Mouse (Mus musculus) brown adipose tissue, adult 24 weeks (tissue): Measurements from ENCODE around the gene Zfp639. TPM values are rescaled to one million over a fixed set of nuclear protein-coding genes. Genes with fewer than 3 reads are reported as not detected.

Experiments
- H3K27ac ChIP-seq: fragments of 200-500 bp; replicated peaks from 2 replicates; pipeline ENCODE4 v1.5.1; 2012; ENCODE audit warnings: low read depth, mild to moderate bottlenecking, low read length
- H3K4me1 ChIP-seq: fragments of 200-500 bp; 2 replicates; pipeline ENCODE4 v1.6.1; 2012; ENCODE audit warnings: low read length, mixed read lengths; ENCODE audit not compliant: control insufficient read depth, insufficient read depth, insufficient read length
- H3K4me3 ChIP-seq: fragments of 200-500 bp; 2 replicates; pipeline ENCODE4 v1.5.1; 2012; ENCODE audit warnings: low read depth, mild to moderate bottlenecking, low read length, moderate library complexity; ENCODE audit not compliant: insufficient read depth
- polyA plus RNA-seq: library from polyadenylated mRNA; stranded (reverse); fragments of >200 nt; gene quantifications from 2 replicates; pipeline ENCODE4 v1.2.4, GENCODE M21; 2012; ENCODE audit not compliant: missing spikeins, insufficient read depth, insufficient read length

Zfp639 gene
- polyA plus RNA-seq, 1 experiment = 28.5 TPM

- H3K27ac ChIP-seq = peak within 1 kb of the TSS; percentile 66
- H3K4me3 ChIP-seq = peak within 1 kb of the TSS; percentile 87
- H3K4me1 ChIP-seq = no peaks in the 10 kb centered on the region
Observed at GRCm38 (mm10) chr3:32529303-32529898, 19.3 kb downstream of the Zfp639 start, which contains the start of gene Mfn1. TSS of gene Mfn1 (plus strand) at chr3:32529465.

GRCm38 (mm10) chr3:32530041-32530440 is 20.0 kb downstream of the Zfp639 start:
- peak overlapping the region; percentile 87 for H3K4me3 ChIP-seq
- H3K27ac ChIP-seq = no peak overlapping the region
- no peaks in the 10 kb centered on the region for H3K4me1 ChIP-seq

GRCm38 (mm10) chr3:32535692-32536091 is 25.6 kb downstream of the Zfp639 start:
- Histone ChIP-seq H3K4me1 (peaks cover 6% of the 10 kb centered on the region; the same call in 1 of the 2 replicates), H3K27ac (no peak overlapping the region), H3K4me3 (no peak overlapping the region)

- H3K4me3 ChIP-seq = no peak overlapping the region
- H3K4me1 ChIP-seq = peaks cover 6% of the 10 kb centered on the region; the same call in 1 of the 2 replicates
- H3K27ac ChIP-seq = peak overlapping the region; percentile 21; the same call in 1 of the 2 replicates
Observed at GRCm38 (mm10) chr3:32537556-32537955, 27.5 kb downstream of the Zfp639 start.

GRCm38 (mm10) chr3:32538091-32538490 is 28.0 kb downstream of the Zfp639 start:
- Histone ChIP-seq H3K4me3 (no peak overlapping the region), H3K4me1 (peaks cover 6% of the 10 kb centered on the region; the same call in 1 of the 2 replicates), H3K27ac (peak overlapping the region; percentile 36; the same call in 1 of the 2 replicates)

- H3K4me3 ChIP-seq = no peak overlapping the region
- H3K27ac ChIP-seq = no peak overlapping the region
- H3K4me1 ChIP-seq = no peaks in the 10 kb centered on the region
Observed at GRCm38 (mm10) chr3:32553061-32553460, 43.0 kb downstream of the Zfp639 start.

GRCm38 (mm10) chr3:32563401-32563800 is 53.3 kb downstream of the Zfp639 start:
- no peak overlapping the region for H3K4me3 ChIP-seq
- no peak overlapping the region for H3K27ac ChIP-seq
- H3K4me1 ChIP-seq = no peaks in the 10 kb centered on the region

Other genes starting within 250 kb of the Zfp639 start
- gene Zmat3, start 144.2 kb upstream of the Zfp639 start, polyA plus RNA-seq = 2.9 and 3.5 TPM in 2 replicates
- gene Pik3ca, start 112.6 kb upstream of the Zfp639 start, polyA plus RNA-seq = 14.3 and 17.7 TPM in 2 replicates
- not detected in 2 replicates for gene Kcnmb3, start 18.0 kb upstream of the Zfp639 start, polyA plus RNA-seq
- gene Mfn1, start 19.2 kb downstream of the Zfp639 start, polyA plus RNA-seq = 56.6 and 59.9 TPM in 2 replicates
- gene Gnb4, start 106.3 kb downstream of the Zfp639 start, polyA plus RNA-seq = 5.4 and 6.8 TPM in 2 replicates
- 23.6 and 35.8 TPM in 2 replicates for gene Actl6a, start 196.0 kb downstream of the Zfp639 start, polyA plus RNA-seq
- gene Ndufb5, start 226.7 kb downstream of the Zfp639 start, polyA plus RNA-seq = 1,549 and 1,905 TPM in 2 replicates
- 87.9 and 116 TPM in 2 replicates for gene Mrpl47, start 227.3 kb downstream of the Zfp639 start, polyA plus RNA-seq